Mouse (Mus musculus) large intestine, adult 2 months (tissue): ENCODE data around the gene Slc22a23. TPM values are rescaled to one million over a fixed set of nuclear protein-coding genes. Genes with fewer than 3 reads are reported as not detected.

Experiments used
- DNase-seq: peaks from one replicate; pipeline ENCODE4 v3.0.0-alpha.2; 2012; ENCODE audit warnings: low read depth, low spot score
- WGBS: fragments of 180-500 bp; shearing (Covaris S2); methylation state at CpG from one replicate; pipeline ENCODE4 v1.1.7; 2018; 5-methylcytosine and 5-hydroxymethylcytosine counted together
- polyA plus RNA-seq: library from polyadenylated mRNA; depleted of rRNA; stranded (reverse); fragments of >200 nt; gene quantifications from 2 replicates; pipeline ENCODE4 v1.2.3, GENCODE M21; 2012

Gene Slc22a23
- polyA plus RNA-seq, 1 experiment: 19.5 TPM

DNA sequence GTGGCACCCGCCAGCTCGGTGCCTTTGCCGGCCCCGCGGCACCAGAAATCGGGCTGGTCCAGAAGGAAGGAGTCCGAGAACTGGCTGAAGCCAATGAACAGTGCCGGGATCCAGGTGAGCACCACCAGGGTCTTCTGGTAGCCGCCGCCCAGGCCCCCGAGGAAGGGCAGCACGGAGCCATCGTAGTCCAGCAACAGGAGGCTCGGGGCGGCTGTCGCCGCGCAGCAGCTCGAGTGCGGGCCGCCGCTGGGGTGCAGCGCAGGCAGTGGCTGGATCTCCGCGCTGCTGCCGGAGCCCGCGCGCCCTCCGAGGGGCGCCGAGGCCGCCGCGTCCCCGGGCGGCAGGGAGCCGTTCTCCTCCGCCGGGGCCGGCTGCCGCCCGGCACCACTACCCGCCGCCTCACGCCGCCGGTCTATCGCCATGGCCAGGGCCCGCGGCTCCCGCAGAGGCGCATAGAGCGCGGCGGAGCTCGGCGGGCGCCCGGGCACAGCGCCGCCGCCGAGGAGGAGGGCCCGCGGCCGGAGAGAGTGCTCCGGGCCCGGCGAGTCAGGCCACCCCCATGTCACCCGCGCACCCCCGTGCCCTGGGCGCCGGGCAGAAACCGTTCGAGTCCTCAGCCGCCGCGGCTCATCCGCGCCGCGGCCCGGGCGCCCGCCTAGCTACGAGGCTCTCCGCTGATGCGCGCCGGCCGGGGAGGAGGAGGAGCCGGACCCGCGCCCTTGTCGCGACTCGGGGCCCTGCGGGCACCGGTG, 430 bp downstream of the Slc22a23 start:
- WGBS: under 1% methylated on average over 97 of the region's 101 CpGs
- no peak for DNase-seq

GRCm38 (mm10) chr13:34343719-34344375, 1.1 kb downstream of the Slc22a23 start:
- 4% methylated on average over 31 of the region's 31 CpGs for WGBS
- no peak for DNase-seq

DNA sequence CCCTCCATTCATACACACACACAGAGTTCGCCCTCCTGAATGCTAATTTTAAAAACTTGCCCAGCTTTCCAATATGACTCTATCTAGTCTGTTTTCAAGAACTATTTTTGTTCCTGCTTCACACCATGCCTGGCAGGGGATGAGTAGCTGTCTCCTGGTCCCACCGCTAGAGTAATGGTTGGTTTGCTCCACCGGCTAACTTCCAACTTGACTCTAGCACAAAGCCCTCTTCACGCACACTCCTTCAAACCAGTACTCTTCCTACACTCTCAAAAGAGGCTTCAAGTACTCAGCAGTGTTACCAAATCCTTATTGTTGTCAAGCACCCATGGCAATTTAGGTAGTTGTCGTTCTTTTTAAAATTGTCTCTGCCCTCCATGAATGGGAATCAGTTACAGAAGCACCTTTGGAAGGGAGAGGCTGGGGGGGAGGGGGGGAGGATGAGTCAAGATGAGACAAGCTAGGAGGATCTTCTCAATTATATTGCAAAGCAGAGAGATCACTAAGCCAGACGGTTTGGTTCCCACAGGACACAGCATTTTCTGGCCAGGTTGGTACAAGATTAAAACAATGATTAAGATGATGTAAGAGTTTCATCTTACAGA, 2.6 kb downstream of the Slc22a23 start:
- no peak for DNase-seq
- WGBS: 81% methylated on average over 6 of the region's 6 CpGs

DNA sequence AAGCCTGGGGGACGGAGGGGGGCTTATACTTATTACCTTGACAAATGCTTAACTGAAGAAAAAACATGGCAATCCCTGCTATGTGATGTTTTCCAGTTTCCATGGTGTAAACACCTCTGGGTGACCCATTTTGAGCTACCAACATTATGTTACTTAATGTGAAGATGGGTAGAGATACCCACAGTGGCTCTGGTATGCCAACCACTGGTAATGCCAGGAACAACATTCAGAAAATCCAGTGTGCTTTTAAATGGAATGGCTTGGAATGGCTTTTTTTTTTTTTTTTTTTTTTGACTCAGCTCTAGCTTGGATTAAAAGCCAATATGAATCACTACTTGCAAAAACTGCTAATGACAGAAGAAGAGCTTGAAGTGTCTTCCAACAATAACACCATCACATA, 8.1 kb downstream of the Slc22a23 start:
- 92% methylated on average over 1 of the region's 1 CpGs for WGBS
- no peak for DNase-seq

- 32% methylated on average over 2 of the region's 2 CpGs for WGBS
- DNase-seq: peak; percentile 82
Measured at GRCm38 (mm10) chr13:34334847-34335246, 10.1 kb downstream of the Slc22a23 start.

GRCm38 (mm10) chr13:34332762-34333161, 12.2 kb downstream of the Slc22a23 start:
- WGBS: 26% methylated on average over 7 of the region's 7 CpGs
- no peak for DNase-seq

DNA sequence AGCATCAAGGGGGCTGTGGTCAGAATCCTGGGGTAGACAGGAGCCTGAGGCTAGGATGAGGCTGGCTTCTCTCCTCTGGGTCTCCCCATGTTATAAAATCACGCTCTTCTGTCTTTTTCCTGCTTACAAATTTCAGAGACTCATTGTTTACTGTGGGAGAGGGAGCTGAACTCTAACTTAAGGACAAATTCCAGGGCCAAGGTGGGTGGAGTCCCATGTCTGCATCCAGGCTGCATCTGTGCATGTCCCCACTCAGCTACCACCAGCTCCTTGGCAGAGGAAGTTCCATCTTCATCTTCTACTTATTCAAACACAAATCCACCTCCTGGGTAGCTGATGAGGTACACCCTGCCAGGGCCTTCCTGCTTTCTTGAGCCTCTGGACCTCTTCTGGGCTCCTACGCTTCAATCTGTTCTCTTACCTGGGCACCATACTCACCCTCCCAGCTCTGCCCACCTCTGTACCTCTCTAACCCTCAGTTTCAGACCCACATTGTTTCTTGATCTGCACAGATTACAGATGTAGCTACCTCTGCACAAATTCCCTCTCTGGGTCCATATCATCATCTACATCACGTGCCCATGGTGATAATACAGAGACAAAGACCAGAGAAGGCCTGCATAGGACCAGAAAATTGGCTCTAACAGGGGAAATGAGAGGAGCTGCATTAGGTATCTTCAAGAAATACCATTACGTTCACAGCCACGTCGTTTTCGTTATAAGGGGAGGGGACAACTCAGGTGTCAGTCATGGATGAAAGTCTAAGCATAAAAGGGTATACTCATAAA, 13.4 kb downstream of the Slc22a23 start:
- WGBS: 84% methylated on average over 7 of the region's 7 CpGs
- DNase-seq: no peak

DNA sequence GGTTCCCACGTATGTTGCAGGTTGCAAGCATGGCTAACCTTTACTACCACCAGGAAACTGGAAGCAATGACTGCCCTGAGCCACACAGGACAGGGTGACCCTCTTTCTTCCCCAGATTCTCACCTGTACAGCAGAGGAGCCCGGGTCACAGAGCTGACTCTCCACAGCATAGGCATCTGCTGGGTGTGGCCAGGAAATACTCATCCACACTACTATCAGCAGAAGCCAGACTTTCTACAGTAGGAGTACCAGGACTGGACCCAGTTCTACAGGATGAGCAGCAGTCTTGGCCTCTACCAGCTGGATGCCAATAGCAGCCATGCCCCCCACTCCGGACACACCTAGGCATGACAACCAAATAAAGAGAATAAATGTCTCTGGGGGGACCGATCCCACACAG, 15.4 kb downstream of the Slc22a23 start:
- WGBS: 81% methylated on average over 4 of the region's 4 CpGs
- DNase-seq: no peak

GRCm38 (mm10) chr13:34326992-34327391, 18.0 kb downstream of the Slc22a23 start:
- no peak for DNase-seq
- 93% methylated on average over 1 of the region's 1 CpGs for WGBS

- WGBS: 81% methylated on average over 2 of the region's 2 CpGs
- no peak for DNase-seq
Measured at GRCm38 (mm10) chr13:34323361-34323760, 21.6 kb downstream of the Slc22a23 start.

GRCm38 (mm10) chr13:34320482-34320881, 24.5 kb downstream of the Slc22a23 start:
- peak; percentile 56 for DNase-seq
- WGBS: 41% methylated on average over 4 of the region's 4 CpGs

- peak; percentile 73 for DNase-seq
- WGBS: 29% methylated on average over 4 of the region's 4 CpGs
Measured at GRCm38 (mm10) chr13:34317051-34317450, 27.9 kb downstream of the Slc22a23 start.

DNA sequence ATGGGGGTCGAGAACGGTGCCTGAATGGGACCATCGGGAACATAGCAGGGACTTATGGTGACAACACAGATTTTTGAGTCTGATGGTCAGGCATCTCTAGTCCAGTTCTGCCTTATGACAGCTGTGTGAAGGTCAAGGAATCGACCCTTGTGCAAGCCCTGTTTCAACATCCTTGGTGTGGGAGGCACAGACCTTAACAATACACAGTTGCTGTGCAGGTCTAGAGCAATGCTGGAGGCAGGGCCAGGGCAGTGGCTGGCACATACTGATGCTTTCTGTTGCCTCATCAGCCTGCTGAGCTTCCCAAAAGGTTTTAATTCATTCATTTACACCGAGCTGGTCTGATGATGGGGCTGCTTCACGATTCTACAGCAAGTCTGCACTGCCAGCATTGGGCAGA, 28.5 kb downstream of the Slc22a23 start:
- no peak for DNase-seq

GRCm38 (mm10) chr13:34313033-34313491, 31.9 kb downstream of the Slc22a23 start:
- 48% methylated on average over 4 of the region's 4 CpGs for WGBS
- DNase-seq: no peak

More for the DNA sequence above, 28.5 kb downstream of the Slc22a23 start:
- 80% methylated on average over 6 of the region's 6 CpGs for WGBS

DNA sequence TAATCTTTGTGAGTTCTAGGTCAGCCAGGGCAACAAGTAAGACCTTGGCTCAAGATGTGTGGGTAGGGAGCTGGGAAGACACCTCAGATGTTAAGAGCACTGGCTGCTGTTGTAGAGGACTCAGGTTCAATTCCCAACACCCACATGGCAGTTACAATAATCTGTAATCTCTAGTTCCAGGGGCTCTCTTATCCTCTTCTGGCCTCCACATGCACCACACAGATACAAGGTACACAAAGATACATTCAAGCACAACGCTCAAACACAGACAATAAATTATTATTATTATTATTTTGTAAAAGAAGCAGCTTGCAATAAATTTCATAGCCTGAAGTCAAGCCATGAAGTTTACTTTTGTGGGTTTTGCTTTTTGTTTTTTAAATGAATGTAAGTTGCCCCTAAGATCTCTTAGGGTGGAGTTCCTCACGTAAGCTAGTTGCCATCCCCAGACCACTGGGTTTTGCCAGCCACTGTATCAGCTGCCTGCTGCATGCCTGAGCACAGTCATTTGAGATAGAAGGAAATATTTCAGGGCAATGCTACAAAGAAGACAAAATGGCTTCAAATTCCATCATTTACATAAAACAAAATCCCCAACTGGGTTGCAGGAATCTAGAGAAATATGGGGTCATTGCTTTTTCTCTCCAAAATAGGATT, 32.5 kb downstream of the Slc22a23 start:
- no peak for DNase-seq
- WGBS: 91% methylated on average over 2 of the region's 2 CpGs

DNA sequence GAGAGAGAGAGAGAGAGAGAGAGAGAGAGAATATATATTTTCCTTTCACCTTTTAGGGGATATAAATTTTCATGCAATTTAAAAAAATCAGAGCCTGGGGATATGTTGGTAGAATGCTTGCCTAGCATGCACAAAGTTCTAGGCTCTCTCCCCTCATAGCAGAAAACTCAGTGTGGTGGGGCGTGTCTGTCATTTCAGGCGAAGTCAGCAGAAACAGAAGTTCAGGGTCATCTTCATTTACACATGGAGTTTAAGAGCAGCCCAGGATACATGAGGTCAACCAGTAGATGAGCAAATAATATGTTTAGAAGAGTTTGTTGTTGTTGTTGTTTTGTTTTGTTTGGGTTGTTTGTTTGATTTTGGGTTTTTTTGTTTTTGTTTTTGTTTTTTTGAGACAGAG, 33.4 kb downstream of the Slc22a23 start:
- no peak for DNase-seq
- WGBS: 79% methylated on average over 2 of the region's 2 CpGs

GRCm38 (mm10) chr13:34308604-34308927, 36.4 kb downstream of the Slc22a23 start:
- DNase-seq: no peak
- 79% methylated on average over 3 of the region's 3 CpGs for WGBS

GRCm38 (mm10) chr13:34307696-34308603, 37.0 kb downstream of the Slc22a23 start:
- 72% methylated on average over 7 of the region's 7 CpGs for WGBS
- DNase-seq: no peak
